ENCODE assay signal across 29 mouse cellular contexts in the genomic region with DNA sequence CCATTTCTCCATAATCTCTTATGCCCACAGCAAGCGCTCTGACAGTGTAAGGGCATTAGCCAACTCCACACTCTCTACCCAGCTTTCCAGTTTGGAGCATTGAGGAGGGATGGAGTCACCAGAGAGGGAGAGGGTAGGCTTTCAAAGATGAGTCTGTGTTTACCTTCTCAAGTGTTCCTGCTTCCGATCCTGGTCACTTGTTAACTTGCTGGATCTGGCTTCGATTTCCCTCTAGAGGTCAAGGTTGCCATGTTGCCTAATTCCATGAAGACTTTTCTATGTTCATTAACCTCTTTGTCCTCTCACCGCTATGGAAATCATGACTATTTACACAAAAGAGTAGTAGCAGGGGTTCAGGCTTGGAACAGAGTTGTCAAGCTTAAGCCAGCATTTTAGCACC. TPM values are rescaled to one million over a fixed set of nuclear protein-coding genes. Genes with fewer than 3 reads are reported as not detected.
A peak's percentile ranks its signal among the peaks of the same experiment; 100 is the strongest.
DNase-seq lines count a peak whose midpoint lies in the region; ATAC-seq and TF ChIP-seq lines count a peak whose summit lies in the region.
"Had no signal": no experiment of that assay in that cellular context is flagged by ENCODE, and none has a peak within 500 bp of the region (broad histone marks: within the 10 kb centered on the region; RNA-seq: fewer than 3 reads in every experiment).

No protein-coding gene starts in this region.

- H3K9ac ChIP-seq in liver, embryonic 12.5 days, result no peak overlapping the region
- no peak overlapping the region for H3K9ac ChIP-seq in liver, embryonic 14.5 days (replicated peaks)
- peak overlapping the region; percentile 64; the same call in 1 of the 2 replicates for H3K9ac ChIP-seq in liver, postnatal 0 days (replicated peaks)
- H3K9ac ChIP-seq: embryonic facial prominence, embryonic 13.5 days; forebrain, embryonic 15.5 days; heart, embryonic 13.5 days; hindbrain, embryonic 13.5 days had no signal

- peak overlapping the region; percentile 36; the same call in 1 of the 2 replicates for H3K27ac ChIP-seq in liver, embryonic 12.5 days
- no peak overlapping the region for H3K27ac ChIP-seq in liver, embryonic 14.5 days
- H3K27ac ChIP-seq in liver, postnatal 0 days (ENCODE audit: low read depth), result peak overlapping the region; percentile 94
- H3K27ac ChIP-seq in hindbrain, embryonic 10.5 days, result no peak overlapping the region
- H3K27ac ChIP-seq: embryonic facial prominence, embryonic 10.5 days; embryonic facial prominence, embryonic 13.5 days; forebrain, embryonic 15.5 days; heart, embryonic 10.5 days; heart, embryonic 13.5 days; hindbrain, embryonic 13.5 days had no signal

- TF ChIP-seq CTCF in liver, embryonic 14.5 days (IDR thresholded peaks at IDR 0.05; ENCODE audit: low read depth), result no peak
- no peak for TF ChIP-seq CTCF in liver, postnatal 0 days (IDR thresholded peaks at IDR 0.05; ENCODE audit: low read depth)

- TF ChIP-seq EP300 in liver, embryonic 14.5 days (IDR thresholded peaks at IDR 0.05; ENCODE audit: low read depth), result no peak
- peak; percentile 70 for TF ChIP-seq EP300 in liver, postnatal 0 days (IDR thresholded peaks at IDR 0.05; ENCODE audit: low read depth)

- 73% methylated on average over 4 of the region's 4 CpGs for WGBS in liver, embryonic 12.5 days (ENCODE audit: insufficient replicate concordance)
- 59% methylated on average over 4 of the region's 4 CpGs for WGBS in liver, embryonic 14.5 days (ENCODE audit: insufficient replicate concordance)
- WGBS in liver, postnatal 0 days (ENCODE audit: insufficient replicate concordance), result 59% methylated on average over 4 of the region's 4 CpGs
- WGBS in hindbrain, embryonic 10.5 days, result 91% methylated on average over 4 of the region's 4 CpGs

- peaks cover 21% of the 10 kb centered on the region for H3K27me3 ChIP-seq in liver, embryonic 12.5 days (replicated peaks)
- no peaks in the 10 kb centered on the region for H3K27me3 ChIP-seq in liver, embryonic 14.5 days (ENCODE audit: control insufficient read depth, insufficient read depth, low read length)
- no peaks in the 10 kb centered on the region for H3K27me3 ChIP-seq in liver, postnatal 0 days (ENCODE audit: insufficient read depth, low read length)
- H3K27me3 ChIP-seq in hindbrain, embryonic 10.5 days (ENCODE audit: insufficient read depth, poor library complexity, severe bottlenecking), result no peaks in the 10 kb centered on the region
- H3K27me3 ChIP-seq: embryonic facial prominence, embryonic 13.5 days; forebrain, embryonic 15.5 days; hindbrain, embryonic 13.5 days had no signal

- H3K4me1 ChIP-seq in liver, embryonic 12.5 days, result no peaks in the 10 kb centered on the region; the same call in 1 of the 2 replicates
- H3K4me1 ChIP-seq in liver, embryonic 14.5 days (replicated peaks; ENCODE audit: control insufficient read depth in 2 of 2, insufficient read depth in 2 of 2, low read length in 1 of 2), result peaks cover 0 to 12% of the 10 kb centered on the region in 2 experiments; a peak in 2 of 4 replicates
- peaks cover 14% of the 10 kb centered on the region; the same call in 1 of the 2 replicates for H3K4me1 ChIP-seq in liver, postnatal 0 days (ENCODE audit: insufficient read depth)
- peaks cover 9% of the 10 kb centered on the region for H3K4me1 ChIP-seq in hindbrain, embryonic 10.5 days (replicated peaks)
- H3K4me1 ChIP-seq: embryonic facial prominence, embryonic 13.5 days; forebrain, embryonic 15.5 days; heart, embryonic 10.5 days; heart, embryonic 13.5 days had no signal

- no peaks in the 10 kb centered on the region for H3K9me3 ChIP-seq in liver, embryonic 12.5 days (replicated peaks)
- no peaks in the 10 kb centered on the region for H3K9me3 ChIP-seq in liver, embryonic 14.5 days (ENCODE audit: control insufficient read depth, low read length)
- no peaks in the 10 kb centered on the region for H3K9me3 ChIP-seq in liver, postnatal 0 days (ENCODE audit: low read length)
- H3K9me3 ChIP-seq in hindbrain, embryonic 10.5 days, result no peaks in the 10 kb centered on the region
- H3K9me3 ChIP-seq: embryonic facial prominence, embryonic 10.5 days; embryonic facial prominence, embryonic 13.5 days; forebrain, embryonic 15.5 days; heart, embryonic 10.5 days; heart, embryonic 13.5 days; hindbrain, embryonic 13.5 days had no signal

- peak overlapping the region; percentile 35 for H3K4me2 ChIP-seq in liver, embryonic 12.5 days
- peak overlapping the region; percentile 6; the same call in 1 of the 2 replicates for H3K4me2 ChIP-seq in liver, embryonic 14.5 days (ENCODE audit: low read depth)
- peak overlapping the region; percentile 48 for H3K4me2 ChIP-seq in liver, postnatal 0 days (ENCODE audit: low read depth, low read length)
- H3K4me2 ChIP-seq: embryonic facial prominence, embryonic 13.5 days; forebrain, embryonic 15.5 days; heart, embryonic 13.5 days; hindbrain, embryonic 13.5 days had no signal

- H3K36me3 ChIP-seq in liver, embryonic 12.5 days, result no peaks in the 10 kb centered on the region
- no peaks in the 10 kb centered on the region for H3K36me3 ChIP-seq in liver, embryonic 14.5 days (replicated peaks; ENCODE audit: control insufficient read depth, insufficient read depth, low read depth)
- H3K36me3 ChIP-seq in liver, postnatal 0 days (replicated peaks; ENCODE audit: insufficient read depth, low read length), result no peaks in the 10 kb centered on the region
- no peaks in the 10 kb centered on the region for H3K36me3 ChIP-seq in hindbrain, embryonic 10.5 days
- H3K36me3 ChIP-seq: embryonic facial prominence, embryonic 10.5 days; embryonic facial prominence, embryonic 13.5 days; forebrain, embryonic 15.5 days; heart, embryonic 10.5 days; heart, embryonic 13.5 days; hindbrain, embryonic 13.5 days had no signal

- H3K4me3 ChIP-seq in liver, embryonic 12.5 days, result peak overlapping the region; percentile 7
- peak overlapping the region; percentile 15 to 50; a peak in 2 of 4 replicates for H3K4me3 ChIP-seq in liver, embryonic 14.5 days (ENCODE audit: insufficient read depth in 1 of 2, low read depth in 2 of 2, low read length in 2 of 2)
- H3K4me3 ChIP-seq in liver, postnatal 0 days (ENCODE audit: low read depth, low read length), result peak overlapping the region; percentile 52
- H3K4me3 ChIP-seq in hindbrain, embryonic 10.5 days, result no peak overlapping the region
- H3K4me3 ChIP-seq: embryonic facial prominence, embryonic 10.5 days; embryonic facial prominence, embryonic 13.5 days; forebrain, embryonic 15.5 days; heart, embryonic 10.5 days; heart, embryonic 13.5 days; hindbrain, embryonic 13.5 days had no signal

- ATAC-seq in liver, embryonic 12.5 days, result no peak
- ATAC-seq in liver, embryonic 14.5 days (ENCODE audit: insufficient read depth), result no peak
- peak; percentile 53 for ATAC-seq in liver, postnatal 0 days
- ATAC-seq: CD4-positive, CD25-positive, alpha-beta regulatory T cell, adult 4 months; forebrain, embryonic 15.5 days; hindbrain, embryonic 16.5 days had no signal

- DNase-seq in kidney, adult 9 months, result peak; percentile 19
- no peak for DNase-seq in kidney, postnatal 36 days
- DNase-seq in liver, embryonic 14.5 days (ENCODE audit: low read depth in 3 of 3, low spot score in 3 of 3), result peak in 2 of 3 experiments; percentile 18 to 26
- peak; percentile 53 for DNase-seq in liver, postnatal 0 days
- DNase-seq in thymus, postnatal 25 days, result no peak
- DNase-seq in hindbrain, embryonic 10.5 days (ENCODE audit: low spot score), result no peak
- no peak for DNase-seq in heart, adult 8-10 months (ENCODE audit: low spot score)
- DNase-seq: adrenal gland, adult 2 months; adrenal gland, postnatal 14 days; cerebellum, adult 11-12 months; cerebellum, adult 8-10 months; cerebellum, postnatal 10 days; cerebellum, postnatal 36 days; embryo, embryonic 11 days; gastrocnemius, postnatal 25 days; heart, adult 18-20 months; heart, postnatal 14 days had no signal

RNA-seq across cellular contexts. Expression of a gene that starts 1.9 kb away (rescaled TPM):
- polyA plus RNA-seq in liver, embryonic 12.5 days (2016; fragmentation: Nextera tagmentation; extraction: Ambion mirVana), result 139 and 140 TPM in 2 replicates
- polyA plus RNA-seq in liver, embryonic 14.5 days (2012; rRNA removed), result 164 and 200 TPM in 2 replicates
- polyA plus RNA-seq in liver, embryonic 14.5 days (2014; fragmentation: Nextera tagmentation; extraction: Ambion mirVana), result 202 and 224 TPM in 2 replicates
- 1,130 and 1,170 TPM in 2 replicates for polyA plus RNA-seq in liver, postnatal 0 days (2015; fragmentation: Nextera tagmentation; extraction: Ambion mirVana)
- polyA plus RNA-seq in hindbrain, embryonic 10.5 days (2016; fragmentation: Nextera tagmentation; extraction: Ambion mirVana), result not detected in 2 replicates
- total RNA-seq in heart, adult 8-10 months (2022), result not detected
- total RNA-seq: gastrocnemius, postnatal 25 days; heart, adult 18-20 months; heart, postnatal 14 days; hematopoietic stem cell, adult 5-6 weeks; MEL had no signal
- polyA plus RNA-seq: CD4-positive, CD25-positive, alpha-beta regulatory T cell, adult 4 months; embryonic facial prominence, embryonic 10.5 days; embryonic facial prominence, embryonic 13.5 days; forebrain, embryonic 15.5 days; gonadal fat pad, adult 2 months; hindbrain, embryonic 13.5 days; hindbrain, embryonic 16.5 days had no signal

Comparison
In these comparisons a context has a peak if more than half of its experiments do, and no peak if none do; other contexts are left out.
1. DNase-seq: peak in kidney, adult 9 months (single experiment), liver, embryonic 14.5 days (2 of 3) and liver, postnatal 0 days (single experiment); none in kidney, postnatal 36 days (0 of 2), thymus, postnatal 25 days (single experiment), hindbrain, embryonic 10.5 days (single experiment) and heart, adult 8-10 months (single experiment).
2. H3K27ac ChIP-seq: peak in liver, embryonic 12.5 days (single experiment) and liver, postnatal 0 days (single experiment); none in liver, embryonic 14.5 days (single experiment) and hindbrain, embryonic 10.5 days (single experiment).
3. RNA of a gene that starts 1.9 kb away (polyA plus RNA-seq): 1,130 to 1,170 TPM in liver, postnatal 0 days, 164 to 224 TPM in liver, embryonic 14.5 days and 139 to 140 TPM in liver, embryonic 12.5 days; not detected in hindbrain, embryonic 10.5 days; every median in the first group is over 100 times any median in the second.
4. Peak in every context shown above with its lines, with median percentiles within 50 percentile points of each other: H3K4me2 ChIP-seq.